Mouse (Mus musculus): Measurements from ENCODE around the gene Prkcb. TPM values are rescaled to one million over a fixed set of nuclear protein-coding genes. Genes with fewer than 3 reads are reported as not detected.
A peak's percentile ranks its signal among the peaks of the same experiment; 100 is the strongest.

Prkcb gene
- polyA plus RNA-seq, 1 experiment, result 17.8 TPM

DNA sequence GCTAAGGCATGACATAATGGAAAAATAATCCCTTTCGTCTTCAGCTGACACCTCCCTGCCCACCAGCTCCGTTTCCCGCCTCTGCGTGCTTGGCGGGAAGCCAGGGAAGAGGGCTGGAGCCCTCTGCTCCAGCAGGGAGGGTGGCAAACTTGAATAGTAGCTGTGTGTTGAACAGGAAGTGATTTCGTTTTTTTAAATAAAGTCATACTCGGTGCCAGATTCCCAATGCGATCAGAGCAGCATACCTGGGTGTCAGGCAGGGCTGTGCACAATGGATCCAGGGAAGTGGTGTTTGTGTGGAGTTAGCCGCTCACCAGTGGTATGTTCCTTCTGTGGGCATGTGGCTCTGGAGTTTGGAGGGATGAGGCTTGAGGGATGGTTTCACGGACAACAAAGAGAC lies 89.9 kb downstream of the Prkcb start:
- Histone ChIP-seq H3K27me3 (ENCODE audit: control insufficient read depth, insufficient read depth, insufficient read length) (no peaks in the 10 kb centered on the region), H3K36me3 (ENCODE audit: control insufficient read depth, insufficient read depth) (no peaks in the 10 kb centered on the region), H3K4me3 (ENCODE audit: insufficient read depth, poor library complexity, severe bottlenecking) (no peak overlapping the region), H3ac (ENCODE audit: control insufficient read depth, insufficient read length, low read depth) (no peak overlapping the region), H3K79me3 (ENCODE audit: low read depth) (no peaks in the 10 kb centered on the region), H3K79me2 (ENCODE audit: control insufficient read depth, insufficient read depth) (no peaks in the 10 kb centered on the region)
- TF ChIP-seq CTCF (IDR thresholded peaks at IDR 0.05; ENCODE audit: control insufficient read depth, insufficient read depth, insufficient read length) (no peak), MYOD1 (IDR thresholded peaks at IDR 0.05; ENCODE audit: control insufficient read depth, insufficient read length, low read depth) (no peak), MYOG (IDR thresholded peaks at IDR 0.05; ENCODE audit: control insufficient read depth, extremely low read depth, insufficient read length) (no peak), USF1 (IDR thresholded peaks at IDR 0.05; ENCODE audit: low read depth) (no peak), CEBPB (IDR thresholded peaks at IDR 0.05; ENCODE audit: low read depth) (no peak), FOSL1 (IDR thresholded peaks at IDR 0.05; ENCODE audit: insufficient read depth, low read length, poor library complexity, severe bottlenecking) (no peak)

DNA sequence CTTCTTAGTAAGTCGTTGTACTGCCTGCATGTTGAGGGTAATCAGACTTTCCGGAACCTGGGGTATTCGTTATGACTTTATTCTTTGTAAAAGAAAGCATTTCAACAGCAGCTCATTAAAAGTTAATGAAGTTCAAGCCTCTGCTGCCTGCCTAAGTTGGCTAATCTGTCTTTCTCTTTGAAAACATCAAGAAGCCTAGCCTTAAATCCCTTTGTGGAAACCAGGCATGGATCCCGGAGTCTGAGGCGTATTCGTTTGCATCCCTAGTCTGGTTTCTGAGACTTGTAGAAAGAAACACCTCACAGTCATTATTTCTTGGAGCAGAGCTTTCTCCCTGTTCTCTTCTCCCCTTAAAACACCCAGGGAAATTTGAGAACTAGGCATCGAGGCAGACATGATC lies 90.7 kb downstream of the Prkcb start:
- H3K27me3 ChIP-seq (ENCODE audit: control insufficient read depth, insufficient read depth, insufficient read length), result no peaks in the 10 kb centered on the region
- H3K79me3 ChIP-seq (ENCODE audit: low read depth), result no peaks in the 10 kb centered on the region
- no peak overlapping the region for H3K4me3 ChIP-seq (ENCODE audit: insufficient read depth, poor library complexity, severe bottlenecking)
- no peak overlapping the region for H3ac ChIP-seq (ENCODE audit: control insufficient read depth, insufficient read length, low read depth)
- no peaks in the 10 kb centered on the region for H3K79me2 ChIP-seq (ENCODE audit: control insufficient read depth, insufficient read depth)
- no peaks in the 10 kb centered on the region for H3K36me3 ChIP-seq (ENCODE audit: control insufficient read depth, insufficient read depth)
- no peak for TF ChIP-seq CEBPB (IDR thresholded peaks at IDR 0.05; ENCODE audit: low read depth)
- no peak for TF ChIP-seq CTCF (IDR thresholded peaks at IDR 0.05; ENCODE audit: control insufficient read depth, insufficient read depth, insufficient read length)
- no peak for TF ChIP-seq USF1 (IDR thresholded peaks at IDR 0.05; ENCODE audit: low read depth)
- no peak for TF ChIP-seq MAX (IDR thresholded peaks at IDR 0.05)
- no peak for TF ChIP-seq MYOD1 (IDR thresholded peaks at IDR 0.05; ENCODE audit: control insufficient read depth, insufficient read length, low read depth)
- no peak for TF ChIP-seq MYOG (IDR thresholded peaks at IDR 0.05; ENCODE audit: control insufficient read depth, extremely low read depth, insufficient read length)
- no peak for TF ChIP-seq FOSL1 (IDR thresholded peaks at IDR 0.05; ENCODE audit: insufficient read depth, low read length, poor library complexity, severe bottlenecking)

DNA sequence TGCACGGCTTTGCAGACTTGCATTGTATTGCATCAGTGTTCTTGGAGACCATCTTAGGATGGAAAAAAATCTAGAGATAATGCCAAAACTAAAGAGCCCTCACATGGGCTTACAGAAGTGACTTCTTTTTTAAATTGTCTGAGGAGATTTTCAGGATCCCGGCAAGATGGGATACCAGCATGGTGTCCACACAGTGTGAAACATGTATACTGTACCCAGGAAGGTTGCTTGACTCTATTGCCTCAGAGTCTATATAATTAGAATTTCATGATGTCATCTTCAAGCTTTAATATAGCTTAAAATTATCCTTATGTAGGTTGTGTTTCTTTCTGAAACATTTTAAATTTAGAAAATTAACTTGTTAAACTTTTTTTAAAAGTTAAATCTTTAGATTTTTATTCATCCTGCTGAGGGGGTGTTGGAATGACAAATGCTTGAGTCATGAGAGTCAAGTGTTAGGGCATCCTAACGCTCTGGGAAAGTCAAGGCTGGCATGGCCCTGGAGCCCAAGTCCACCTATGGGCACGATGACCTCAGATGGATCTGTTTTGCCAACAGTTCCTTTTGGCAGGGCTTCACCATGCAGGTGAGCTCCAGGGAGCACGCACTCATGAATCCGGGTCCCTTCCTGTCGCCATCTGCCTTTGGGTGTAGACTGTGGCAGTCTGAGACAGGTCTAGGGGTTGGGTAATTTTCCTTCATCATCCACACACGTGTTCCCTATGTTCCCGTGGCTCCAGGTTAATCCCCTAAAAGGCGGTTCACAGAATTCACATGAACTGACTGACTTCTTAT lies 92.0 kb downstream of the Prkcb start:
- no peak for TF ChIP-seq CTCF (IDR thresholded peaks at IDR 0.05; ENCODE audit: control insufficient read depth, insufficient read depth, insufficient read length)
- TF ChIP-seq USF1 (IDR thresholded peaks at IDR 0.05; ENCODE audit: low read depth), result no peak
- TF ChIP-seq MYOD1 (IDR thresholded peaks at IDR 0.05; ENCODE audit: control insufficient read depth, insufficient read length, low read depth), result no peak
- TF ChIP-seq CEBPB (IDR thresholded peaks at IDR 0.05; ENCODE audit: low read depth), result no peak
- no peak for TF ChIP-seq MYOG (IDR thresholded peaks at IDR 0.05; ENCODE audit: control insufficient read depth, extremely low read depth, insufficient read length)
- no peak for TF ChIP-seq FOSL1 (IDR thresholded peaks at IDR 0.05; ENCODE audit: insufficient read depth, low read length, poor library complexity, severe bottlenecking)
- TF ChIP-seq MAX (IDR thresholded peaks at IDR 0.05), result no peak
- Histone ChIP-seq H3K27me3 (ENCODE audit: control insufficient read depth, insufficient read depth, insufficient read length) (no peaks in the 10 kb centered on the region), H3K4me3 (ENCODE audit: insufficient read depth, poor library complexity, severe bottlenecking) (no peak overlapping the region), H3K36me3 (ENCODE audit: control insufficient read depth, insufficient read depth) (no peaks in the 10 kb centered on the region), H3K79me3 (ENCODE audit: low read depth) (no peaks in the 10 kb centered on the region), H3K79me2 (ENCODE audit: control insufficient read depth, insufficient read depth) (no peaks in the 10 kb centered on the region), H3ac (ENCODE audit: control insufficient read depth, insufficient read length, low read depth) (no peak overlapping the region)

DNA sequence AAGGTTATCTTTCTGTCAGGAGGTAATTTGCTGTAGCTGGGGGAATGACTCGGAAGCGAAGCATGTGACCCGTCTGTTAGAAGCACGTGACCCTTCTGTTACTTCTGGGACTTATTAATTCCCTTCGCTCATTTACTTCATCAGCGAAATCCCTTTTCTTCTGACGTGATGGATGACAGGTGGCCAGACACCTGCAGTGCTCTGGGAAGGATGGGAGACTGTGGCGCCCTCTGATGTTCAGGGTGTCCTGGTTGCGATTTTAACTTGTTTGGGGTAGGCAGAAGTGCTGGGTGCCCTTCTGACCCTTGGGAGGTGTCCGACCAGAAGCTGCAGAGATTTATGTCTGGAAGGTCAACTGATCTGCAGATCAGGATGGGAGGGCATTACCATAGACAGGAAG lies 93.0 kb downstream of the Prkcb start:
- H3K36me3 ChIP-seq (ENCODE audit: control insufficient read depth, insufficient read depth), result no peaks in the 10 kb centered on the region
- H3K27me3 ChIP-seq (ENCODE audit: control insufficient read depth, insufficient read depth, insufficient read length), result no peaks in the 10 kb centered on the region
- no peaks in the 10 kb centered on the region for H3K79me2 ChIP-seq (ENCODE audit: control insufficient read depth, insufficient read depth)
- H3K79me3 ChIP-seq (ENCODE audit: low read depth), result no peaks in the 10 kb centered on the region
- TF ChIP-seq USF1 (IDR thresholded peaks at IDR 0.05; ENCODE audit: low read depth) (peak; percentile 23), MYOD1 (IDR thresholded peaks at IDR 0.05; ENCODE audit: control insufficient read depth, insufficient read length, low read depth) (no peak)
- no peak overlapping the region for H3ac ChIP-seq (ENCODE audit: control insufficient read depth, insufficient read length, low read depth)
- no peak overlapping the region for H3K4me3 ChIP-seq (ENCODE audit: insufficient read depth, poor library complexity, severe bottlenecking)

DNA sequence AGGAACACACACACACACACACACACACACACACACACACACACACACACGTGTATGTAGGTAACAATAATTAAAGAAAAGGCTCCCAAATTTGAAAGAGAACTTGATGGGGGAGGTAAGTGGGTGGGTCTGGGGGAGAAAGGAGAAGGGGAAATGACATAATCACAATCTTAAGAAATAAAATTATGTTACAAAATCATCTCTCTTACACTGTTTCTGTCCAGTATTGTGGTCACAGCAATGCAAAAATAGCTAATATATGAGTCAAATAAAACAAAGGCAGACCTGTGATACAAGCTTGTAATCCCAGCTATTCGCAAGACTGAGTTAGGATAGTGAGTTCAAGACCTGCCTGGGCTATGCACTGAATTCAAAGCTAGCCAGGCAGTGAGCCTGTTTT lies 94.7 kb downstream of the Prkcb start:
- no peaks in the 10 kb centered on the region for H3K27me3 ChIP-seq (ENCODE audit: control insufficient read depth, insufficient read depth, insufficient read length)
- H3K36me3 ChIP-seq (ENCODE audit: control insufficient read depth, insufficient read depth), result no peaks in the 10 kb centered on the region
- no peaks in the 10 kb centered on the region for H3K79me2 ChIP-seq (ENCODE audit: control insufficient read depth, insufficient read depth)
- TF ChIP-seq USF1 (IDR thresholded peaks at IDR 0.05; ENCODE audit: low read depth) (no peak), MAX (IDR thresholded peaks at IDR 0.05) (no peak), MYOD1 (IDR thresholded peaks at IDR 0.05; ENCODE audit: control insufficient read depth, insufficient read length, low read depth) (no peak), CTCF (IDR thresholded peaks at IDR 0.05; ENCODE audit: control insufficient read depth, insufficient read depth, insufficient read length) (no peak), CEBPB (IDR thresholded peaks at IDR 0.05; ENCODE audit: low read depth) (no peak), FOSL1 (IDR thresholded peaks at IDR 0.05; ENCODE audit: insufficient read depth, low read length, poor library complexity, severe bottlenecking) (no peak), MYOG (IDR thresholded peaks at IDR 0.05; ENCODE audit: control insufficient read depth, extremely low read depth, insufficient read length) (no peak)
- no peak overlapping the region for H3ac ChIP-seq (ENCODE audit: control insufficient read depth, insufficient read length, low read depth)
- no peaks in the 10 kb centered on the region for H3K79me3 ChIP-seq (ENCODE audit: low read depth)
- no peak overlapping the region for H3K4me3 ChIP-seq (ENCODE audit: insufficient read depth, poor library complexity, severe bottlenecking)

DNA sequence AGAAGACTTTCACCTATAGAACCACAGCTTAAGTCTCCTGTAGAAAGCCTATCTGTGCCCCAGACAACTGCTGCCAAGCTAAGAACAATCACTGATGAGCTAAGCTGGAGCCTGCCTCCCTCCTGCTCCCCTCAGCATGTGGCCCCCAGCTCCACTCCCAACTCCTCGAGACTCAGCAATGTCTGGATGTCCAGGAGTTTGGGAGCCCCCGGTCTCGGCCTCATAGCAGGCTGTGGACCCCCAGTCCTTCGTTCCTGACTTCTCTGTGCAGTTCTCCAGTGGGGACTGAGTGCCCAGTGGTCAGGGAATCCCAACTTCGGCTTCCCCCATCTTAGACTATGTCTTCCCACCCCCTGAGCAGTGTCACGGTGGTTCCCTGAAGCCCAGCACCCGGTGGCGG lies 96.3 kb downstream of the Prkcb start:
- Histone ChIP-seq H3K79me3 (ENCODE audit: low read depth) (no peaks in the 10 kb centered on the region), H3K36me3 (ENCODE audit: control insufficient read depth, insufficient read depth) (no peaks in the 10 kb centered on the region), H3K4me3 (ENCODE audit: insufficient read depth, poor library complexity, severe bottlenecking) (no peak overlapping the region), H3K27me3 (ENCODE audit: control insufficient read depth, insufficient read depth, insufficient read length) (no peaks in the 10 kb centered on the region), H3ac (ENCODE audit: control insufficient read depth, insufficient read length, low read depth) (no peak overlapping the region), H3K79me2 (ENCODE audit: control insufficient read depth, insufficient read depth) (no peaks in the 10 kb centered on the region)
- TF ChIP-seq CEBPB (IDR thresholded peaks at IDR 0.05; ENCODE audit: low read depth) (no peak), MYOD1 (IDR thresholded peaks at IDR 0.05; ENCODE audit: control insufficient read depth, insufficient read length, low read depth) (no peak), MAX (IDR thresholded peaks at IDR 0.05) (no peak), FOSL1 (IDR thresholded peaks at IDR 0.05; ENCODE audit: insufficient read depth, low read length, poor library complexity, severe bottlenecking) (no peak), CTCF (IDR thresholded peaks at IDR 0.05; ENCODE audit: control insufficient read depth, insufficient read depth, insufficient read length) (no peak), USF1 (IDR thresholded peaks at IDR 0.05; ENCODE audit: low read depth) (no peak), MYOG (IDR thresholded peaks at IDR 0.05; ENCODE audit: control insufficient read depth, extremely low read depth, insufficient read length) (no peak)
